Mouse (Mus musculus): Measurements from ENCODE around the gene Lrriq4.

- no peak for TF ChIP-seq CTCF (IDR thresholded peaks at IDR 0.05; ENCODE audit: control insufficient read depth, insufficient read depth, insufficient replicate concordance, low read depth, low read length)
- no peak for TF ChIP-seq POLR2A (IDR thresholded peaks at IDR 0.05; ENCODE audit: control insufficient read depth, low read depth, low read length)
These were observed 14.2 kb downstream of the Lrriq4 start for GRCm38 (mm10) chr3:30658486-30658885.
